Mouse (Mus musculus) urinary bladder, postnatal 4 days (tissue): ENCODE measurements at regions not wholly inside any gene's neighbourhood (a gene's known extent, or its start where the extent isn't known, plus 50 kb on each side); places are given as distances from the start of the nearest gene placed in this dataset.
A peak's percentile ranks its signal among the peaks of the same experiment; 100 is the strongest.

Source experiments
- DNase-seq, 2 experiments: peaks; one replicate each; pipeline ENCODE4 v3.0.0; 2021 to 2022; ENCODE audit warnings: low spot score in 2 of 2

GRCm38 (mm10) chr3:21816968-21817858, 259.2 kb upstream of the Tbl1xr1 start:
- DNase-seq: peak in 1 of 2 experiments; percentile 64

- no peak for DNase-seq
Measured at GRCm38 (mm10) chr3:21819030-21819429, 257.4 kb upstream of the Tbl1xr1 start.

DNA sequence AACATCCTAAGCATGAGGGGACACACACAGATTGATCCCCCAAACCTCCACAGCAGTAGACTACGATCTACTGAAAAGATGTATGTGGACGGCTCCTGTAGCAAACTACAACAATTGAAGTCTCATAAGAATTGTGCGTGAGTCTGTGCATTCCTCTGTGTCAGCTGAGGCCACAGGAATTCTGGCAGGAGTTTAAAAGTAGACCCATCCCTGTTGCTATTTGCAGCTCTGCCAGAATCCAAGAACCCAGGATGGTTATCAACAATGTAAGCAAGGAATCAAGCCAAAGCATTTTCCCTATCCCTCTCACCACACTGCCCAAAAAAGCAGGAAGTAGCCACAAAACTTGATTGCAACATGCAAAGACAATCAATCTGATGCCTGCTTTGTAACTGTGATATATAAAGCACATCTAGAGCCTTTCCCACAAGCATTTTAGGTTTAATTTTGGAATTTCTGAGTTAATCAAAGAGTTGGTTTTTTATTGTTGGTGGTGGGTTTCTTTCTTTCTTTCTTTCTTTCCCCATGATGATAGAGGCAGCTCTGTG, 256.3 kb upstream of the Tbl1xr1 start:
- no peak for DNase-seq

DNA sequence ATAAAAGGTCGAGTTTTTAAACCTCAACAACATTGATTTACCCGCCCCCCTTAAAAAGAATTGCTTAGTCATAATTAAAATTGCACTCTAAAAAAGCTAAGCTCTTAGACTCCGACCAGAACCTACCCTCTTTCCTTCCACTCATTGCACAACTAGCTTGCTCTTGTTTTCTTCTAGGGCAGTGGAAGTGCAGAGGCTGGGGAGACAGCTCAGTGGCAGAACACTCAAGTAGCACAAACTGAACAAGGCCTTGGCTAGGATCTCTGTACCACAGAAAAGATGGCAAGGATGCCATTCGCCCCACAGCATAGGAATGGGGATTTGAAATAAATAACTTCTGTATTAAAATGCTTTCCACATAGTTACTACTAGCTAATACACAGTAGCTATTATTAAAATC, 253.8 kb upstream of the Tbl1xr1 start:
- DNase-seq: no peak

GRCm38 (mm10) chr3:21823331-21823730, 253.1 kb upstream of the Tbl1xr1 start:
- no peak for DNase-seq

- no peak for DNase-seq
Measured at GRCm38 (mm10) chr3:21824101-21824880, 252.2 kb upstream of the Tbl1xr1 start.

- no peak for DNase-seq
Measured at GRCm38 (mm10) chr3:21824913-21825610, 251.4 kb upstream of the Tbl1xr1 start.

GRCm38 (mm10) chr3:21827656-21828055, 248.8 kb upstream of the Tbl1xr1 start:
- no peak for DNase-seq

GRCm38 (mm10) chr3:21833111-21833510, 243.3 kb upstream of the Tbl1xr1 start:
- no peak for DNase-seq

GRCm38 (mm10) chr3:21835526-21835925, 240.9 kb upstream of the Tbl1xr1 start:
- DNase-seq: no peak

DNA sequence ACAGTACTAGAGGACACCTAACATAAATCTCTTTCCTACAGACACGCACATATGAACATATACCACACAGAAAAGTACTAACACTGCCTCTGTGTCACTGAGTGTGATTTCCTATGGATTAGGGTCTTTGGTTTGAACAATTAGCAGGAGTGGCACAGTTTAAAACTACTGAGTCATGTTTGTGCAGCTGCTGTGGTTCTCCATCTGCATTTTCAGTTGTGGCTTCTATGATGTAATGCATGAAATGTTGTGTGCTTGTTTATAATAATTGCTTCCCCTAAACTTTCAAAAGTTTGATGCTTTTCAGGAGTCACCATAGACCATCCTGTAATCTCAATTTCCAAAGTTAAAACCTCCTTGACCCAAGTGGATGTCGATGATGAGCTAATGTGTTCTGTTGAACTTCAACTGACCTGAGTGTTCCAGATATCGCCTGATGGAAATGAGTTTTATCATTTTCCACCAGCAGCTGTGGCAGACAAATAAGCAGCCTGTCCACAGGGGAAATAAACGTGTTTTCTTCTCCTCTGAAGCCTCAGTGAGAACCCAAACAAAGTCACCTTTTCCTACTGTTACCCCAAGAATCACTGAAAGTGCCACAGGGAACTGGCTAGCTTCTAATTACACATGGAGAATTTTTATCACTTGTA, 239.0 kb upstream of the Tbl1xr1 start:
- no peak for DNase-seq

DNA sequence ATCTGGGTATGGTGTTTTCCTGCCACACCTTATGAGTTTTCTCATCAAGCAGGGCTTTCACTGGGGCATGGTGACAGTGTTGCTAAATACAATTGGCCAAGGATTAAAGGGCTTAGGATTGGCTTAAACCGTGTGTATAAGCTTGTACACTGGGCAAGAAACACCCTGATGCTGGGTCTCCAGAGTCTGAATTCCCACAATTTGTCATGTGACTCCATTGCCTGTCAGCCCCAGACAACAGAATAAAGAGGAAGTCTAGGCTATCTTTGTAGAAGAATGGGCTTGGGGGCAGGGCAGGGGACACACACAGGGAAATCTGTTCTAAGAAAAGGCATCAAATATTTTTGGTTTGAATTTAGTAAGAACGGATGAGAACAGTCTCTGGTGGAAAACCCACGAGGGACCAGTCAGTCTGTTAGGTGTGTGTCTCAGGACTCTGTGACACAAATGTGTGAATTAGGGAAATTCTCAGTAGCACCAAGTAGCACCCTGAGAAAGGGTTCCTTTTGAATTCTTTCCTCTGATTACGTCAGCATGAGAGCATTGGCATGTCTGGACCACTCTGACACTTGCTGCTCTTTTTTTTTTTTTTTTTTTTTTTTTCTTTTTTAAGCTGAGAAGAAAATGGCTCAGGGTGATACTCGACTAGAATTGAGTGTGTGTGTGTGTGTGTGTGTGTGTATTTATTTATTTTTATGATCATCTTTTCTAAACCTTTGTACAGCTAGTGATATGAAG, 235.5 kb upstream of the Tbl1xr1 start:
- no peak for DNase-seq

- DNase-seq: no peak
Measured at GRCm38 (mm10) chr3:21841506-21841905, 234.9 kb upstream of the Tbl1xr1 start.

DNA sequence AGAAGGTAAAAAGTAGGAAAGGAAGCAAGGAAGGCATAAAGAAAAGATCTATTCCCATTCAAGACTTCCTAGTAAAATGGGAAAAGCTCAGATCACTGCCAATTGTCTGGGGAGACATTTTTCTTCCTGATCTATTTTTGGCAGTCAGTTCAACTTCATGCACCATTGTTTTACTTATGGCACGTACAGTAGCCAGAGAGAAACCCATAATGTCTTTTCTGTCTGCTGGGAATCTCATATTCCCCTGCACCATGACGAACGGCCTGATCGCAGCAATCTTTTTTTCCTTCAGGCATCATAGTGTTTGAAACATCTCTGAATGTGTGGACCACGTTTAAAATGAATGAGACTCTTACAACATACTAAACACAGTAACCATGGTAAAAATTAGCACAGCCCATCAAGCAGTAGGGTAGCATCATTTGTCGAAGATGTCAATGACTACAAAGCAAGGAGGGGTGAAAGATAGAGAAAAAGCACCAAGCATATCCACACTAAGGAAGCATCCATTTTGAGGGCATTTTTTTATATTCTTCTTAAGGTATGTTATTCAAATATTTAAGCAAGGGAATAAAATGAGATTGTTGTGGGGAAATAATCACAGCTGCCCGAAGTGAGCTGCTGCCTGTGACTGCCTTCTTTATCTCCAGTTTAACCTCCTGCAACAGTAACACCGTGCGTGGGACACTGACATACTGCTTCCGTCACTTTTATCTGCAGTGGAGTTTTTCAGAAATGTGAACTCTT, 233.7 kb upstream of the Tbl1xr1 start:
- no peak for DNase-seq

GRCm38 (mm10) chr3:21843292-21843852, 233.1 kb upstream of the Tbl1xr1 start:
- no peak for DNase-seq

DNA sequence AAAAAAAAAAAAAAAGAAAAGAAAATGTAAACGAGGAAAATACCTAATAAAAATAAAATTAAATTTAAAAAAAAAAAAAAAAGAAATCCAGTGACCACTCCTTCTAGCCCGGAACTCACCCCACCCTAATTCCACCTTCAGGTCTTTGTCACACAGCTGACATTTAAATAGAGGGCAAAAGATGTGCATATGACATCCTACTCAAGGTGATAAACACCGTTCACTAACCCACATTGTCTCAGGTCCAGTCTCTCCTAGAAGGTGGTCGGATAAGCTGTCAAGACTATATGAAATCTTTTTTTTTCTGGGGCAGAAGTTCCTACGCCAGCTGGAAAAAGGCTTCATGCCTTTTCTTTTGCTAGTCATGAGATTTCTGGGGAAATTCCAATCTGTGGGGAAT, 226.6 kb upstream of the Tbl1xr1 start:
- DNase-seq: no peak

DNA sequence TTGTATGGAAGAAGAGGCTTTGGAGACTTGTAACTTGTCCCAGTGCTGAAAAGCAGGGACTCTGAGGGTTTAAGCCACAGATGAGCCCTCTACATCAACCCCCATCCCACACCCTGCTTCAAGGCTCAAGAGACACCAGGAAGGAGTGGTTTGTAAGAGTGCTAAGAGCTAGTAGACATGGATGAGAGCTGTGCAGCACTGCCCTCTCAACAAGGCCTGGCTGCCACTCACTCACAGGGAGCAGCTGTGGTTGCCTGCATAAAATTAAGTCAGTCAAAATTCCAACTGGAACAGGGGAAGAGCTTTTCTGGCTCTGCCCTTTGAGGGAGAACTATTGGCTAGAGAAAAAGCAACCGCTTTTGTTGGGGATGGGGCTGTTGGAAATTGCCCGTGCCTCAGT, 225.5 kb upstream of the Tbl1xr1 start:
- DNase-seq: no peak

DNA sequence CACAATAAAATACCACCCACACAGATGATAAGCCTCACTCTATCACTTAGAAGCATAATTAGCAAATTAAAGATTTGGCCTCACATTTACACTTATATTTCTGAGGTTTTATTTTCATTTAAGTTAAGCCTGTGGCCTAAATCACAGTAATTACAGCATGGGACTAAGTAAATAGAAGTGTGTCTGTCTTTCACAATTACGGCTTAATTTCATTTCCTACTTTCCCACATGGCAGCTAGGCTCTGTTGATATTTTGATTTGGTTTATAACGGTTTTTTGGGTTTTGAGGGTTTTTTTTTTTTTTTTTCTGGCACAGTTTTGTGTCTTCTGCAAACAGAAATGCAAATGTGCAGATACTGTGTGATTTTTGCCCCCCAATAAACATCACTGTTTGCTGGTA, 222.1 kb upstream of the Tbl1xr1 start:
- DNase-seq: no peak

GRCm38 (mm10) chr3:21859436-21859835, 217.0 kb upstream of the Tbl1xr1 start:
- DNase-seq: no peak
